Mouse (Mus musculus): ENCODE results near the gene Xylb. TPM values are rescaled to one million over a fixed set of nuclear protein-coding genes. Genes with fewer than 3 reads are reported as not detected.

Gene Xylb
- 7.8 and 7.9 TPM in 2 replicates for polyA plus RNA-seq (2011; ENCODE audit: insufficient read depth, insufficient read length, low read depth, missing spikeins)

- no peaks in the 10 kb centered on the region for H3K9me3 ChIP-seq (replicated peaks; ENCODE audit: control insufficient read depth, insufficient read depth, low read length, poor library complexity, severe bottlenecking)
- H3K36me3 ChIP-seq (ENCODE audit: control insufficient read depth, insufficient read depth, low read length, poor library complexity, severe bottlenecking), result no peaks in the 10 kb centered on the region
- no peak within 1 kb of the TSS for H3K27ac ChIP-seq (ENCODE audit: insufficient read depth, low read length)
- peak within 1 kb of the TSS; percentile 67 for H3K9ac ChIP-seq (ENCODE audit: low read depth, poor library complexity, severe bottlenecking)
- H3K4me1 ChIP-seq (ENCODE audit: control insufficient read depth, insufficient read depth, low read length), result no peaks in the 10 kb centered on the region
- H3K27me3 ChIP-seq (ENCODE audit: control insufficient read depth, insufficient read depth, low read length, poor library complexity, severe bottlenecking), result no peaks in the 10 kb centered on the region
- peak within 1 kb of the TSS; percentile 72 for H3K4me3 ChIP-seq (ENCODE audit: low read depth, low read length)
- peak; percentile 70 for TF ChIP-seq CTCF (IDR thresholded peaks at IDR 0.05; ENCODE audit: low read depth, low read length)
- 0 out of 2 replicates have a peak, but pooled peaks have one; percentile 45 for TF ChIP-seq EP300 (IDR thresholded peaks at IDR 0.05; ENCODE audit: insufficient read depth, low read depth, low read length)
- no peak for TF ChIP-seq POLR2A (IDR thresholded peaks at IDR 0.05; ENCODE audit: insufficient read depth, low read length)
Measured at GRCm38 (mm10) chr9:119357331-119358057, at the start of gene Xylb. Gene Xylb (plus strand): TSS chr9:119357381.

DNA sequence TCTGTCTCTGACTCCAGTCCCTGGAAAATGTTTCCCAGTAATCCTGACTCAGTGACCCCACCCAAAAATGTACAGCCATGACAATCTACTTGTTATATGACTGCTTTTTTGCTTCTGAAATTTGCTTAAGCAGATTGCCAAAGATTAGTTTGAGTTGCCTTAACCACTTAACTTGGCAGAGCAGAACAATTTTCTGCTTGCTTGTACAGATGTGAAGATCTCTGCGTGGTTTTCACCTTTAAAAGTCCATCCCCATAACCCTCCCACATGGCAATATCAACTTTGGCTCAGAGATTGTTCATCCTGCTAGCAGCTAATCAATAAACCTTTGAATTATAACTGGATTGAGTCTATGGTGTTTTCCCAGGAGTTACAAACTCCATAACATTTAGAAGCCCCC is 48.1 kb upstream of the Xylb start:
- H3K9me3 ChIP-seq (replicated peaks; ENCODE audit: control insufficient read depth, insufficient read depth, low read length, poor library complexity, severe bottlenecking), result no peaks in the 10 kb centered on the region
- H3K9ac ChIP-seq (ENCODE audit: low read depth, poor library complexity, severe bottlenecking), result no peak overlapping the region
- H3K36me3 ChIP-seq (ENCODE audit: control insufficient read depth, insufficient read depth, low read length, poor library complexity, severe bottlenecking), result peaks cover 7% of the 10 kb centered on the region; the same call in 1 of the 2 replicates
- H3K27ac ChIP-seq (ENCODE audit: insufficient read depth, low read length), result no peak overlapping the region
- H3K27me3 ChIP-seq (ENCODE audit: control insufficient read depth, insufficient read depth, low read length, poor library complexity, severe bottlenecking), result no peaks in the 10 kb centered on the region
- H3K4me3 ChIP-seq (ENCODE audit: low read depth, low read length), result no peak overlapping the region
- TF ChIP-seq POLR2A (IDR thresholded peaks at IDR 0.05; ENCODE audit: insufficient read depth, low read length) (no peak), EP300 (IDR thresholded peaks at IDR 0.05; ENCODE audit: insufficient read depth, low read depth, low read length) (no peak), CTCF (IDR thresholded peaks at IDR 0.05; ENCODE audit: low read depth, low read length) (no peak)
- H3K4me1 ChIP-seq (ENCODE audit: control insufficient read depth, insufficient read depth, low read length), result no peaks in the 10 kb centered on the region

GRCm38 (mm10) chr9:119313096-119313495 is 44.1 kb upstream of the Xylb start:
- Histone ChIP-seq H3K36me3 (ENCODE audit: control insufficient read depth, insufficient read depth, low read length, poor library complexity, severe bottlenecking) (peaks cover 10% of the 10 kb centered on the region; the same call in 1 of the 2 replicates), H3K9me3 (replicated peaks; ENCODE audit: control insufficient read depth, insufficient read depth, low read length, poor library complexity, severe bottlenecking) (no peaks in the 10 kb centered on the region), H3K4me1 (ENCODE audit: control insufficient read depth, insufficient read depth, low read length) (no peaks in the 10 kb centered on the region), H3K27me3 (ENCODE audit: control insufficient read depth, insufficient read depth, low read length, poor library complexity, severe bottlenecking) (no peaks in the 10 kb centered on the region), H3K27ac (ENCODE audit: insufficient read depth, low read length) (no peak overlapping the region), H3K4me3 (ENCODE audit: low read depth, low read length) (no peak overlapping the region), H3K9ac (ENCODE audit: low read depth, poor library complexity, severe bottlenecking) (no peak overlapping the region)
- TF ChIP-seq POLR2A (IDR thresholded peaks at IDR 0.05; ENCODE audit: insufficient read depth, low read length) (no peak), CTCF (IDR thresholded peaks at IDR 0.05; ENCODE audit: low read depth, low read length) (no peak), EP300 (IDR thresholded peaks at IDR 0.05; ENCODE audit: insufficient read depth, low read depth, low read length) (no peak)

GRCm38 (mm10) chr9:119318891-119319290 is 38.3 kb upstream of the Xylb start:
- no peak overlapping the region for H3K27ac ChIP-seq (ENCODE audit: insufficient read depth, low read length)
- H3K9ac ChIP-seq (ENCODE audit: low read depth, poor library complexity, severe bottlenecking), result no peak overlapping the region
- H3K4me3 ChIP-seq (ENCODE audit: low read depth, low read length), result no peak overlapping the region

DNA sequence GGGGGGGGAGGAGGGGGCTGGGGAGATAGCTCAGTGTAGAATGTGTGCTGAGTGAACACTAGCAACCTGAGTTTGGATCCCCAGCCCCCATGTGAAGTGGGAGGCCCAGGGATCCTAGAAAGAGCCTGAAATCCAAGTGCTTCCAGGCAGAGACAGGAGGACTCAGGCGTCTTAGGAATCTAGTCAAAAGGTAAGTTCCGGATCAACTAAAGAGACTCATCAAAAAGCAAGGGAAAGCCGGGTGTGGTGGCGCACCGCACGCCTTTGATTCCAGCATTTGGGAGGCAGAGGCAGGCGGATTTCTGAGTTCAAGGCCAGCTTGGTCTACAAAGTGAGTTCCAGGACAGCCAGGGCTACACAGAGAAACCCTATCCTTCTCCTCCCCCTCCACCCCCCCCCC is 36.7 kb upstream of the Xylb start:
- Histone ChIP-seq H3K27ac (ENCODE audit: insufficient read depth, low read length) (peak overlapping the region; percentile 58), H3K4me3 (ENCODE audit: low read depth, low read length) (peak overlapping the region; percentile 92; the same call in 1 of the 2 replicates)

More at GRCm38 (mm10) chr9:119318891-119319290, 38.3 kb upstream of the Xylb start:
- TF ChIP-seq POLR2A (IDR thresholded peaks at IDR 0.05; ENCODE audit: insufficient read depth, low read length) (no peak), CTCF (IDR thresholded peaks at IDR 0.05; ENCODE audit: low read depth, low read length) (no peak), EP300 (IDR thresholded peaks at IDR 0.05; ENCODE audit: insufficient read depth, low read depth, low read length) (no peak)
- Histone ChIP-seq H3K27me3 (ENCODE audit: control insufficient read depth, insufficient read depth, low read length, poor library complexity, severe bottlenecking) (no peaks in the 10 kb centered on the region), H3K4me1 (ENCODE audit: control insufficient read depth, insufficient read depth, low read length) (no peaks in the 10 kb centered on the region), H3K36me3 (ENCODE audit: control insufficient read depth, insufficient read depth, low read length, poor library complexity, severe bottlenecking) (peaks cover 3% of the 10 kb centered on the region; the same call in 1 of the 2 replicates), H3K9me3 (replicated peaks; ENCODE audit: control insufficient read depth, insufficient read depth, low read length, poor library complexity, severe bottlenecking) (no peaks in the 10 kb centered on the region)

DNA sequence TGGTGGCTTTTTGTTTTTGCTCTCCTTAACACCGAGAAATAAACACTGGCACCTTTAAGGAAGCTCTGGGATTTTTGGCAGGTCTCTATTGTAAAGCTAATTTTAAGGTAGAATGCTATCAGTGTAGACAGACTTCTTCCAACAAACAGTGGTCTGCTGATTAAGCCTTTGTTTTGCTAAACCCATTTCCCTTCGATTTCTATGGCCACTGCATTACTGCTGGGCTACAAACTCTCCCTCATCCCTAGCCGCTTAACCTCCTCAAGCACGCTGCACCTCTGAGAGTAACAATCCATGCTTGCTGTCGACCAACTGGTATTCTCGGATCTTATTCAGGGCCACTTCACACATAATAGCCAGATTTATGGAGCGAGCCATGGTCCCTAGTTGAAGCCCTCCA is 36.2 kb upstream of the Xylb start:
- H3K9ac ChIP-seq (ENCODE audit: low read depth, poor library complexity, severe bottlenecking), result peak overlapping the region; percentile 76
- no peaks in the 10 kb centered on the region for H3K27me3 ChIP-seq (ENCODE audit: control insufficient read depth, insufficient read depth, low read length, poor library complexity, severe bottlenecking)
- H3K36me3 ChIP-seq (ENCODE audit: control insufficient read depth, insufficient read depth, low read length, poor library complexity, severe bottlenecking), result peaks cover 3% of the 10 kb centered on the region; the same call in 1 of the 2 replicates
- peak overlapping the region; percentile 58 for H3K27ac ChIP-seq (ENCODE audit: insufficient read depth, low read length)
- H3K9me3 ChIP-seq (replicated peaks; ENCODE audit: control insufficient read depth, insufficient read depth, low read length, poor library complexity, severe bottlenecking), result no peaks in the 10 kb centered on the region
- TF ChIP-seq EP300 (IDR thresholded peaks at IDR 0.05; ENCODE audit: insufficient read depth, low read depth, low read length), result no peak
- TF ChIP-seq CTCF (IDR thresholded peaks at IDR 0.05; ENCODE audit: low read depth, low read length), result no peak
- no peak for TF ChIP-seq POLR2A (IDR thresholded peaks at IDR 0.05; ENCODE audit: insufficient read depth, low read length)
- no peaks in the 10 kb centered on the region for H3K4me1 ChIP-seq (ENCODE audit: control insufficient read depth, insufficient read depth, low read length)
- peak overlapping the region; percentile 92 for H3K4me3 ChIP-seq (ENCODE audit: low read depth, low read length)

More for the DNA sequence above, 36.7 kb upstream of the Xylb start:
- Histone ChIP-seq H3K9ac (ENCODE audit: low read depth, poor library complexity, severe bottlenecking) (peak overlapping the region; percentile 76), H3K36me3 (ENCODE audit: control insufficient read depth, insufficient read depth, low read length, poor library complexity, severe bottlenecking) (peaks cover 3% of the 10 kb centered on the region; the same call in 1 of the 2 replicates), H3K27me3 (ENCODE audit: control insufficient read depth, insufficient read depth, low read length, poor library complexity, severe bottlenecking) (no peaks in the 10 kb centered on the region), H3K9me3 (replicated peaks; ENCODE audit: control insufficient read depth, insufficient read depth, low read length, poor library complexity, severe bottlenecking) (no peaks in the 10 kb centered on the region), H3K4me1 (ENCODE audit: control insufficient read depth, insufficient read depth, low read length) (no peaks in the 10 kb centered on the region)
- TF ChIP-seq CTCF (IDR thresholded peaks at IDR 0.05; ENCODE audit: low read depth, low read length) (no peak), EP300 (IDR thresholded peaks at IDR 0.05; ENCODE audit: insufficient read depth, low read depth, low read length) (no peak), POLR2A (IDR thresholded peaks at IDR 0.05; ENCODE audit: insufficient read depth, low read length) (no peak)
